Mouse (Mus musculus): ENCODE measurements around the gene Igfbp4. TPM values are rescaled to one million over a fixed set of nuclear protein-coding genes. Genes with fewer than 3 reads are reported as not detected.

Igfbp4 gene
- total and polyA plus RNA-seq, 3 experiments, result 0.16 to 0.21 TPM; not detected in 1

- peak; percentile 82 for DNase-seq (ENCODE audit: extremely low read depth)
- H3K4me1 ChIP-seq (ENCODE audit: control insufficient read depth in 1 of 2, insufficient read depth in 2 of 2), result peaks cover 4 to 18% of the 10 kb centered on the region in 2 experiments; a peak in 3 of 4 replicates
- H3K9me3 ChIP-seq (replicated peaks; ENCODE audit: low read length), result no peaks in the 10 kb centered on the region
- H3K27me3 ChIP-seq (replicated peaks), result peaks cover 36% of the 10 kb centered on the region
- in situ Hi-C loops (cut with MboI; ENCODE audit: low pct_ligation_motif_present, low pct_unique_long_range_greater_than_20kb, low sequenced_read_pairs), result loop anchor here (5.0 kb wide), 2 partner anchors 93 to 258 kb away; no protein-coding TSS in a partner anchor
- dilution Hi-C loops (cut with MboI; ENCODE audit: extremely low pct_ligation_motif_present, extremely low pct_unique_long_range_greater_than_20kb, low sequenced_read_pairs), result no loop called here
- H3K4me2 ChIP-seq (ENCODE audit: insufficient read depth, low read depth, poor library complexity, severe bottlenecking), result peak overlapping the region; percentile 79
- TF ChIP-seq BHLHE40 (IDR thresholded peaks at IDR 0.05; ENCODE audit: low read depth, low read length) (no peak), USF1 (IDR thresholded peaks at IDR 0.05; ENCODE audit: low read depth, low read length) (no peak), IRF4 (IDR thresholded peaks at IDR 0.05; ENCODE audit: low read depth, low read length) (no peak), ZNF384 (IDR thresholded peaks at IDR 0.05; ENCODE audit: low read depth, low read length) (no peak), MXI1 (IDR thresholded peaks at IDR 0.05; ENCODE audit: low read depth, low read length) (no peak), ZMIZ1 (IDR thresholded peaks at IDR 0.05; ENCODE audit: low read depth, low read length) (no peak), MAFK (IDR thresholded peaks at IDR 0.05; ENCODE audit: insufficient replicate concordance, low read length) (no peak), SMC3 (IDR thresholded peaks at IDR 0.05; ENCODE audit: low read depth, low read length) (peak; percentile 91), TBP (conservative IDR thresholded peaks at IDR 0.05; ENCODE audit: low read depth, low read length) (no peak), USF2 (conservative IDR thresholded peaks at IDR 0.05; ENCODE audit: low read depth, low read length) (no peak), ETS1 (conservative IDR thresholded peaks at IDR 0.05; ENCODE audit: low read depth, low read length) (no peak), CTCF (conservative IDR thresholded peaks at IDR 0.05 in 1 of 2, IDR thresholded peaks at IDR 0.05 in 1 of 2; ENCODE audit: low read depth in 2 of 2, low read length in 2 of 2) (peak; percentile 73 to 98; a peak in 3 of 4 replicates), E2F4 (IDR thresholded peaks at IDR 0.05; ENCODE audit: insufficient replicate concordance, low read depth, low read length) (no peak), RAD21 (IDR thresholded peaks at IDR 0.05; ENCODE audit: low read depth, low read length) (peak; percentile 96), POLR2AphosphoS2 (IDR thresholded peaks at IDR 0.05; ENCODE audit: low read depth, low read length) (no peak), EP300 (IDR thresholded peaks at IDR 0.05; ENCODE audit: low read length) (no peak), HCFC1 (IDR thresholded peaks at IDR 0.05; ENCODE audit: low read depth, low read length) (no peak), TCF12 (IDR thresholded peaks at IDR 0.05; ENCODE audit: low read depth, low read length) (peak; percentile 8; the same call in 1 of the 2 replicates), NELFE (IDR thresholded peaks at IDR 0.05; ENCODE audit: low read depth, low read length) (no peak), JUN (IDR thresholded peaks at IDR 0.05; ENCODE audit: insufficient read depth, low read depth, low read length) (no peak), ZC3H11A (IDR thresholded peaks at IDR 0.05; ENCODE audit: low read depth, low read length) (peak; percentile 51; the same call in 1 of the 2 replicates), JUND (conservative IDR thresholded peaks at IDR 0.05; ENCODE audit: low read depth, low read length) (no peak)
- no peaks in the 10 kb centered on the region for H3K36me3 ChIP-seq (replicated peaks in 1 of 2; ENCODE audit: control insufficient read depth in 1 of 2, insufficient read depth in 1 of 2, low read length in 1 of 2)
- H3K27ac ChIP-seq (ENCODE audit: insufficient read depth, low read depth), result no peak overlapping the region
- H3K9ac ChIP-seq (ENCODE audit: insufficient read depth, low read depth), result peak overlapping the region; percentile 23; the same call in 1 of the 2 replicates
- no peaks in the 10 kb centered on the region for H3K79me2 ChIP-seq (replicated peaks; ENCODE audit: control insufficient read depth, extremely low read depth, insufficient read depth, poor library complexity, severe bottlenecking)
- peak overlapping the region in 2 of 3 experiments; percentile 3 to 31 for H3K4me3 ChIP-seq (replicated peaks in 1 of 3; ENCODE audit: low read depth in 2 of 3, low read length in 2 of 3, poor library complexity in 1 of 3)
Observed at GRCm38 (mm10) chr11:99039782-99040181, 1.3 kb upstream of the Igfbp4 start.

Measured in CH12.LX (cell line).